Mouse (Mus musculus) adrenal gland, postnatal 36 days (tissue): ENCODE data around the gene Sarnp. TPM values are rescaled to one million over a fixed set of nuclear protein-coding genes. Genes with fewer than 3 reads are reported as not detected.
"Not testable (repeated sequence)": the region's sequence is repeated elsewhere in the genome, so short reads cannot be mapped to it uniquely, and the experiment has no call there.

Experiments used
- DNase-seq, 2 experiments: peaks; one replicate each; pipeline ENCODE4 v3.0.0; 2021; ENCODE audit warnings: mixed read lengths in 1 of 2
- total RNA-seq, 2 experiments: library from RNA; stranded (reverse); gene quantifications; 2 replicates each; pipeline ENCODE4 v1.2.3; 2021

The Sarnp gene
- total RNA-seq, 2 experiments from 2014 or later, result 50.4 to 60.8 TPM

DNA sequence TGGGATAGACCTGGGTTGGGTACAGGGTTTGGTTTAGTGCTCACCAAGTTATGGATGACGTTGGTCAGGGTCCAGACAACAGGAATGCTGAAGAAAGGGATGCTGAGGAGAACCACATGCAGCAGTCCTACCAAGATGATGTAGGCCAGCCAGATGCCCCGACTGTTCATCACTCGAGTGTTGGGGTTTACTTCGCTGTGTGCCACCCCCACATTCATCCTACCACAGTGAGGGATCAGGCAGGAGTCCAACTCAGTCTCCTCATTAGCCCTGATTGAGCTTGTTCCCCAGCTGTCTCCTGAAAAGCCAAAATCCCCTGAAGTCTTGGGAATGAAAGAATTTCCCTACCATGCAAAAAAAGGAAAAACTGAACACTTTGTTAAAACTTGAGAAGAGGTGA is 3.1 kb downstream of the Sarnp start:
- DNase-seq, result no peak

DNA sequence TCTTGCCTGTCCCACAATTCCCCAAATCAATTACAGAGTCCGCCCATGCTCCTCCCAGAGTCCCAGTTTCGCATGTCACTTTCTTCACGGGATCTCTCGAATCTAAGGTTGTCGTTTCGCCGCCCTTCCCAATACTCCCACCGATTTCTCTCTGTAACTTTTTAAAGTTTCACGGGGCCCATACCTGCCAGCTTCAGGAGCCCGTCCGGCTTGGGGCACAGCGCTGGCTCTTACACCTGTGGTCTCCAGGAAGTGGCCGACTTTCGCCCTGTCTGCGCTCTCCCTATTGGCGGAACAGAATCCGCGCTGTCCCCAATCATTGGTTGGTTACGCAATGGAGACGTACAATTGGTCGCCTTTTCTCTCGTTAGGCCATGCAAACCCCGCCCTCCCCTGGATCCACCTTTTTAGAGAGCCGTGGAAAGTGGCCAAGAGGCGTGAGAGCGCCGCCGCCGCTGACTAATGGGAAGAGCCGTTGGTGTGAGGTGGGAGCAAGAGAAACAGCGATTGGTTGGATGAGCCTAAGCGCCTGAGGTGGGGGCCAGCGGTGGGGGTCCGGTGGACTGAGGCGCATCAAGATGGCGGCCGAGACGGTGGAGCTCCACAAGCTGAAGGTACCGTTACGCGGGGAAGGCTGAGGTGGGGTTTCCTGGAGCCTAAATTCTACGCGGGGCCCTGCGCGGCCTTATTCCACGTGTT is 4.4 kb downstream of the Sarnp start, which contains the start of gene Ormdl2:
TSS of gene Ormdl2 (minus strand) at position 288 of the 699 bp plus-strand sequence.
- DNase-seq, result peak; percentile 98

DNA sequence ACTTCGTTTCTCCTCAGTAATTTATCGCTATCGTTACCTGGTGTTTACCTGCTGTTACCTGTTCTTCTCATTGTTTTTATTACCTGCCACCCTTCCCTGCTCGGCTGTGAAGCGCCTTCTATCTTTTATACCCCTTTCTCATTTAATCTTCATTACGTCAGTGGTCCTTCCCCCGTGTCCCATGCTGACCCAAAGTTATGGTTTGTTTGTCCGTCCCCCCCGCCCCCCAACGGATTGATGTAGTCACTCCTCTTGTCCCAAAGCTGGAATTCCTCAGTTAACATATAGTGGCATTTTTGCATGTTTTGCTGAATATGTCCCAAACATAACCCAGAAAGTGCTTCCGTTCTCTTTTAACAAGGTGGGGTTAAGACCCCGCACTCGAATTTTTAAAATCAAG is 5.0 kb downstream of the Sarnp start:
- no peak for DNase-seq

DNA sequence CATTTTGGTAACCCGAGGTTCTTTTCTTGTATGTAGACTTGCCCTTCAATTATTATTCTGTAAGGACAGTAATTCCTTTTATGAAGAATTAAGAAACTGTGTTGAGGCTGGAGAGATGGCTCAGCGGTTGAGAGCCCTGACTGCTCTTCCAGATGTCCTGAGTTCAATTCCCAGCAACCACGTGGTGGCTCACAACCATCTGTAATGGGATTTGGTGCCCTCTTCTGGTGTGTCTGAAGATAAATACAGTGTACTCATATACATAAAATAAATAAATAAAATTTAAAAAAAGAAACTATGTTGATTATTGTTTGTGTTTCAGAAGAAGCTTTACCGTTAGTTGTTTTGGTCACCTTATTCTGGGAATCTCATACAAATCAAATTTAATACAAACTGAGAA is 6.0 kb downstream of the Sarnp start:
- not testable (repeated sequence) for DNase-seq

DNA sequence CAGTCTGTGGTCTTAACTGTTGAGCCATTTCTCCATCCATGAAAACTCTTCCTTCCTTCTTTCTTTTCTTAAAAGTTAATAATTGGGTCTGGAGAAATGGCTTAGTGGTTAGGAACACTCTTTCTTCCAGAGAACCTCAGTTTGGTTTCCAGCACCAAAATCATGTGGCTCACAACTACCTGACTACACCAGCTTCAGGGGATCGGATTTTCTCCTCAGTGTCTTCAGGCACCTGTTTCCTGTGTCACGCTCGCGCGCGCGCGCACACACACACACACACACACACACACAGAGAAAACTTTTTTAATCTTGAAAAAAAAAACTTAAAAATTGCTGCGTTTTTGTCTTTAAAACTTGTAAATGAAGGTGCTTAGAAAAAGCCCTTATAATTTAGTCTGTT is 6.7 kb downstream of the Sarnp start:
- DNase-seq, result no peak

DNA sequence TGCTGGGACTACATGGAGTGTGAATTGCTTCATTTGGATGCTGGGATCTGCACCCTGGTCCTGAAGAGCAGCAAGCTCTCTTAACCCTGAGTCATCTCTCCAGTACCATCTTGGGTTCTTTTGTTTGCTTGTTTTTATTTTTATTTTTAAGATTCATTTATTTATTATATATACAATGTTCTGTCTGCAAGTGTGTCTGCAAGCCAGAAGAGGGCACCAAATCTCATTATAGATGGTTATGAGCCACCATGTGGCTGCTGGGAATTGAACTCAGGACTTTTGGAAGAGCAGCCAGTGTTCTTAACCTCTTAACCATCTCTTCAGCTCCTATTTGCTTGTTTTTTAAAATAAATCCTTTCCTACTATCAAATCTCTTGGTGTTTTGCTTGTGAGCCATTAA is 20.3 kb downstream of the Sarnp start:
- no peak for DNase-seq

DNA sequence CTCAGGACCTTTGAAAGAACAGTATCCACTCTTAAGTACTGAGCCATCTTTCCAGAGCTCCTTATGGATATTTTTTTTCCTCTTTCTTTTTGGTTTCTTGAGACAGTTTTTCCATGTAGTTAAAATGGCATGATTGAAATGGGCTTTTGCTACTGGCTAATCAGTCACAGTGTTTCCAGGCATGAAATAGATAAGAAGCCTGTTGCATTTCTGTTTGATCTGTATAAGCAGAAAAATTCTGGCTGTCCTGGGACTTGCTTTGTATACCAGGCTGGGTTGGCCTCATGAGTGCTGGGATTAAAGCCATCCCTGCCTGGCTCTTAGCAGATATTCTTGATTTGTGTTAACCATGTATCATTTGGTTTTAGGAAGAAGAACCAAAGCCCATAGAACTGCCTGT is 22.3 kb downstream of the Sarnp start:
- DNase-seq, result no peak

DNA sequence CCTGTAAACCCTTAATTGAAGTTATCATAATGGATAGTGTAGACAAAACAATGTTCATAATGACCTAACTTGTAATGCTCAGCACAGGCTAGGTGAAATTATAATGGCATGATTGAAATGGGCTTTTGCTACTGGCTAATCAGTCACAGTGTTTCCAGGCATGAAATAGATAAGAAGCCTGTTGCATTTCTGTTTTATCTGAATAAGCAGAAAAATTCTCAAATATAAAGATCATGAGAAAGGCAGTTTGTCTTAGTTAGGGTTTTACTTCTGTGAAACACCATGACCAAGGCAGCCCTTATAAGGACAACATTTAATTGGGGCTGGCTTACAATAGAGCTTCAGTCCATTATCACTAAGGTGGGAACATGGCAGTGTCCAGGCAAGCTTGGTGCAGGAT is 23.5 kb downstream of the Sarnp start:
- no peak for DNase-seq

DNA sequence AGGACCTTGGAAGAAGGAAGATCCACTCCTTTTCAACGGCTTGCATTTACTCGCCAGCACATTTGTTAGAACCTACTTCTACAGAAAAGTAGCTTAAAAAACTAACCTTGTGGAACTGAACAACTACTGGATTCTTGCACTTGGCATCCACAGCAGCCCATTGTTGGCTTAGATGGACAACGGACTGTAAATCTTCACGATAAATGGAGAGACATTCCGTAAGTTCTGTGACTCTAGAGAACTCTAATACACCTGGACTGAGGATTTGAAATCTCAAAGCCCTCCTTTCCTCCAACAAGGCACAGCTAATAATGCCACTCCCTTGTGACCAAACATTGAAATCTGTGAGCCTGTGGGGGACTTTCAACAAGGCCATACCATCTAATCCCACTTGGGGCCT is 26.1 kb downstream of the Sarnp start:
- DNase-seq, result no peak

DNA sequence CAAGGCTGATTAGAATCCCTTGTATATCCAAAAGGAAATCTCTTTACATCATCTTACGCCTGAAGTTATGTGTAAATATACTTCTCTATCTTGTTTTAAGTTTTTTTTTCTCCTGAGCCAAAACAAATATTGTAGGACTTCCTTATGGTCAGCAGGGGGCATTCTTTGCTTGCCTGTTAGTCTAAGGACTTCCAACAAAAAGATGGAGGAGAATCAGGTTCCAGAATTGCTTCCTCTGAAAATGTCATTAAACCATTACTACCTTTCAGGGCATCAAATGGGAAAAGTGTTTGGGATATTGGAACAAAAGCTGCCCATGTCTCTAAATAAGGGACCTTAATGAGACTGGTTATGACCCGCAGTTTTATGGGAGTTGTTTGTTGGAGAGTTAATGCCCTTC is 28.4 kb downstream of the Sarnp start:
- DNase-seq, result no peak

DNA sequence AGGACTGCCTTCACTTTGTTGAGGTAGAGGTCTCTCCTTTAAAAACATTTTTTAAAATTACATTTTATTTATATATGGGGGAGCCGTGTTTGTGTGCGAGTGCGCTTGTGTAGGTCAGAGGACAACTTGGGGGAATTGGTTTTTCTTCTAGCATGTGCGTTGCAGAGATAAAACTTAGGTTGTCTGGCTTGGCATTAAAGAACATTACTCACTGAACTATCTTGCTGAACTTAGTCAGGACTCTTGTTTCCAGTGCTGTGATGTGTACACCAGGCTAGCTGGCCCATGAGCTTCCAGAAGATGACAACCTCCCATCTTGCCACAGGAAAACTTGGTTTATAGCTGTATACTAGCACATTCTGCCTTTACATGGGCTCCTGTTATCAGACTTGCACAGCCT is 29.5 kb downstream of the Sarnp start:
- DNase-seq, result no peak

DNA sequence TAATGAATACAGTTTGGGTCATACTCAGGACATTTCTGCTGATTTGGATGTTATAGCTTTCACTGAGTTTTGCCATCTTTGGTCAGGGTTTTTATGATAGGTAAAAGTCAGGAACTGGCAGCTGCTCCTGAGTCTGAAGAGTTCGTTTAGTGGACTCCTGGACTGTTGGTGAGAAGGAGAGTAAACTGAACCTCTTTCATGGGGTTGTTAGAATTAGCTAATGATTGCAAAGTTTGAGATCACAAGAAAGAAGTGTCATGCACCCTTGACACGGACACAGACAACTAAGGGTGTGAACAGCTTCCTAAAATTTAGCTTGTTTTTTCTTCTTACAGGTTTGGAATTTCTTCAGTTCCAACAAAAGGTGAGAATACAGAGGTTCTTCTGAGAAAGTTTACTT is 31.3 kb downstream of the Sarnp start:
- no peak for DNase-seq

DNA sequence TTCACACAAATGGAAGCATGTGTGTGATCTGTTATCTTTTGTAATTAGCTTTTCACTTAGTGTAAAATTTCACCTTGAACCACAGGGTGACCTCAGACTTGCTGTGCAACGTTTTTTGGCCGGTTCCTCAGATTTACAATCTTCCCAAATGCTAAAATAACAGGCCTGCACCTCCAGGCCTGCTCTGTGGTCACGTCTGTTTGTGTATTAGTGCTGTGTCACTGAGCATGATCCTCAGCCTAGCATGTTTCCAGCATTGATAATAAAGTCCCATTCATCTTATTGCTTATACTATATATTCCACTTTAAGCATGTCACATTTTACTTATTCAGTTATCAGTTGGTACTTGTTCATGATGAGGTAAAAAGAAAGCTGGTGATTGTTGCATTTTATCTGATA is 33.2 kb downstream of the Sarnp start:
- no peak for DNase-seq

DNA sequence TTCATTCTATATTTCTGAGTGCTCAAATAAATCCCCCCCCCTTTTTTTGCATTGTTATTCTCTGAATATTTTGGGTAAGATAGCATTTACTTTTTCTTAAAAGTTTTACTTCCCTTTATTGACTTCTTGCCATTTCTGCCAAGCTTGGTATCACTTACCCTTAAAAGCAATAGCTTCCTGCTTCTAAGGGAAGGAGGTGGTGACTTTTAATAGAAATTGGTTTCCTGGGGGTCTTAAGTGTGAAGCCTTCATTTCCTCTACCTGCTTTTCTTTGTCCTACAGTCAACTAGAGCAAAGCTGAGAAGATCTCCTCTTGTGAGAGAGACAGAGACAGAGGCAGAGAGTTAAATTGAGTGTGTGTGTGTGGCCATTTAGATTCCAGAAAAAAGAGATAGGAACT is 44.0 kb downstream of the Sarnp start:
- no peak for DNase-seq

DNA sequence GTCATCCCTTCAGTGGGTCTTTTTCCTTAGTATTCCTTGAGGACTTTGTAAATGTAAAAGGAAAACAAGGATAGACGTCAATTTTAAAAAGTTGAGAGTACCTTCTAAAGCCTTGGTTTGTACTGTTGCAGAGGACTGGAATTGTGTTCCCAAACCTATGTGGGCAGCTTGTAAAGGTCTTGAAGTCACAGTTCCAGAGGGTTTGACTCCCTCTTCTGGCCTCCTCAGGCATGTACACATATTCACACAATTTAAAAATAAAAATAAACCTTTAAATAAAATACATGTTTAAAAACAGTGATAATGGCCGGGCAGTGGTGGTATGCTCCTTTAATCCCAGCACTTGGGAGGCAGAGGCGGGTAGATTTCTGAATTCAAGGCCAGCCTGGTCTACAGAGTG is 48.9 kb downstream of the Sarnp start:
- DNase-seq, result no peak

DNA sequence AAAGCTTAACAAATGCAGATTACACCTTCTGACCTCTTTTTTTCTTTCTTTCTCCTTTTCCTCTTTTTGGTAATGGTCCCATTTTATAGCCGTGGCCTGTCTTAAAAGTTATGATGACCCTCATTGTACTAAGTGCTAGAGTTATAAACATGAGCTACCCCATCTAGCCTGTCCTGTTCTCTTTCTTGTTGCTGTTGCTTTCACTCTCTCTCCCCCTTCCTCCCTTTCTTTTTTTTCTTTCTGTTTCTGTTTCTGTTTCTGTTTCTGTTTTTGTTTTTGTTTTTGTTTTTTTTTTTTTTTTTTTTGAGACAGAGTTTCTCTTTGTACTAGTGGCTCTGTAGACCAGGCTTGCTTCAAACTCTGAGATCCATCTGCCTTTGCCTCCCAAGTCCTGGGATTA is 49.4 kb downstream of the Sarnp start:
- no peak for DNase-seq

DNA sequence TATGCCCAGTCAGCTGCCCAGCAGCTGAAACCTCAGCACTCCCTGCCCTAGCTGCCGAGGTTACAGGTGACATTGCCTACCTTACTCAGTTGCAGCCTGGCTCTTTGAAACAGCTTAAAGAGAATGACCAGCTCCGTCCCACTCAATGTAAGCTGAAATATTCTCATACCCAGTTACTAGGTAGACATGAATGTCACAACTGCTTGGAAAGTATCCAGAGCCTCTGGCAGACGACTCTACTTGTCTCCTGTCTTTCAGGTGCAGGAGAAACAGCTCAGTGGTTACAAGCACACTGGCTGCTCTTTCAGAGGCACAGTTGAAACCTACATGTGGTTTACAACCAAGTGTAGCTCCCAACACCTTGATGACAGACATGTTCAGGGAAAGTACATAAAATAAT is 53.2 kb downstream of the Sarnp start:
- DNase-seq, result no peak

DNA sequence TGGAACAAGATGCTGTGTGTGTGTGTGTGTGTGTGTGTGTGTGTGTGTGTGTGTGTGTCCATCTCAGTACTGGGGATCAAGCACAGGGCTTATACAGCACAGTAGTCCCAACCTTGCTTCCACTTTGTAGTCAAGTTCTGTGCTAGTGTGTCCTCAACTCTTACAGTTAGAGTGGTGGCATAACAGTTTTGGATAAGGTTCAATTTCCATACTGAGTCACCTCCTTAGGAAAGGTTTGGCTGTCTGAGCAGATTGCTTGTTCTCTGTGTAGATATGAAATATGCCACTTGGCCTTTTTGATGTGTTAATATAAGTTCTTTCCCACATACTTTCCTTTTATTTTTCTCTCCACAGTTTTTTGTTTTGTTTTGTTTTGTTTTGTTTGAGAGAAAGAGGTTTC is 61.2 kb downstream of the Sarnp start:
- DNase-seq, result no peak

DNA sequence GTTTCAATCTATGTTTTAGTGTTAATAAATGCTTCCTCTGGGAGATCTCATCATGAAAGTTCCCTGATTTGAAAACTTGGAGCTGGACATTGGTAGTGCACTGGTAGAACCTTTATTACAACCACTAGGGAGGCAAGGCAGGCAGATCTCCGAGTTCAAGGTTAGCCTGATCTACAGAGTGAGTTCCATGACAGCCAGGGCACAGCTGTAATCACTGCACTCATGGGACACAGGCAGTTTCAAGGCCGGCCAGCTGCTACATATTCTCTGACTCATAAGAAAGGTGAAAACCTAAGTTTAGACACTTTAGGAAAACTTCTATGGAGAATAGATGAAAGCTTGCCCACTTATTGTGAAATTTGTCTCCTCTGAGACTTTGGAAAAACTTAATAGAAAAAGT is 61.7 kb downstream of the Sarnp start:
- peak; percentile 59 to 69 for DNase-seq

DNA sequence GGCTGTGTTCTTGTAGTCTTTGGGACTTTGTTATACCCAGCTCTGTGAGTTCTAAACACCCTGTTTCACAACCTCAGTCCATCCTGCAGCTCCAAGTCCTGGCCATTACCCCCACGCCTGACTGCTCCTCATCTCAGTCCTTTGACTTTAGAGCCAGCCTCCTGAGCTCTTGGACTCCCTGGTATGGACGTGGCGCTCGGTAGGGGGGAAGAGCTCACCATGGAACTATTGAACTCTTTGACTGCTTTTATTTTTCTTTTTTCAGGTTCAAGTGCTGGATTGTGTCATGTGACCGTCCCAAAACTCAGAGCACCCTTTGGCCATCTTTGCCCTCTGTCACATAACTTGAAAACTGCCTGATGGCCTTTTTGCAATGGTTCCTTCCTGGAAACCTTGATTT is 64.9 kb downstream of the Sarnp start:
- no peak for DNase-seq

DNA sequence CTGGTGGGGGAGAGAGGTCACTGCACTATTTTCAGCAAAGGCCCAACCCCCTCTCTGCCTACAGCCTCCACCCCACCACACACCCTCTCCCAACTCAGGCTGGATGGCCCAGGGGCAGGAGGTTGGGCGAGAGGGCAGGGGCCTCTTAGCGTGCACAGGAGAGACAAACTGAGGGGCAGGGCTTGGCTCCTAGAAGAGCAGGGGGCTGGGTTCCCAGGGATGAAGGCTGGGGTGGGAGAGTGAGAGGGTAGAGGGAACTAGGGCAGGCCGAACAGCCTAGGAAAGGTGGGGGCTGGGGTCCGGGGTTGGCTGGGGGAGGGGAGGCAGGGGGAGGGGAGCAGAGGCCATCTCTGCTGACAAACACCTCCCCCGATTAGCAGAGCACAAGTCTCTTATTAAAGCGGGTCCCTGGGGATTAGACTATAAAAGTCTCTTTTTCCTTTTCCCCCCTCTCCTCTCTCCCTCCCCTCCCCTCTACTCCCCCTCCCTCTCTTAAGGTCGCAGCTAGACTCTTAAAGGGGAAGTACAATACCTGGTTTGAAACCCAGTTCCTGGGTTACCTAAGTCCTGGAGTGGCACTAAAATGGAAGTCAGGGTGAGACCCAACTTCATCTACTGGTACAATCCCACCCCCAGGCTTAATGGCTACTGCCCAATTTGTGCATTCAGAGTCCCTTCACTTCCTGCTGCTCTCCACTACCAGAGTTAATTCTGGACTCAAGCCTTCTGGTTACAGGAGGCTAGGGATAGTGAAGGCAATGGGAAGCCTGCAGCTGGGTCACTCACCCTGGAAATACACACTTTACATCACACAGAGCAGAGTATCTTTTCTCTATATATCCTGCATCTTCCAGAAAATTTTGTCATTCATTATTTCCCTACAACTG is 72.1 kb downstream of the Sarnp start:
- DNase-seq, result no peak

DNA sequence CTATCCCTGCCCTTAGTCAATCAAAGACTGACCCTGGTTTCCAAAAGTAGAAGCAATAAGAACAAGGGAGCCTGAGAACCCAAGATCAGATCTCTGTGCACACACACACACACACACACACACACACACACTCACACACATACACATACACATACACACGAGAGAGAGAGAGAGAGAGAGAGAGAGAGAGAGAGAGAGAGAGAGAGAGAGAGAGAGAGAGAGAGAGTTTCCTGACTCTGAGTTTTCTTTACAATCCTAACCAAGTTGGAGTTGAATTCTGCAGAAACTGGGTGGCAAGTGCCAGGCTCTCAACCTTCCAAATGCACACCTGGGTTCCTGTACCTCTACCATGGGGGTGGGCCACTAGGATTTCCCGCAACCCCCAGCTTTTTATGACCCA is 72.7 kb downstream of the Sarnp start:
- no peak for DNase-seq

DNA sequence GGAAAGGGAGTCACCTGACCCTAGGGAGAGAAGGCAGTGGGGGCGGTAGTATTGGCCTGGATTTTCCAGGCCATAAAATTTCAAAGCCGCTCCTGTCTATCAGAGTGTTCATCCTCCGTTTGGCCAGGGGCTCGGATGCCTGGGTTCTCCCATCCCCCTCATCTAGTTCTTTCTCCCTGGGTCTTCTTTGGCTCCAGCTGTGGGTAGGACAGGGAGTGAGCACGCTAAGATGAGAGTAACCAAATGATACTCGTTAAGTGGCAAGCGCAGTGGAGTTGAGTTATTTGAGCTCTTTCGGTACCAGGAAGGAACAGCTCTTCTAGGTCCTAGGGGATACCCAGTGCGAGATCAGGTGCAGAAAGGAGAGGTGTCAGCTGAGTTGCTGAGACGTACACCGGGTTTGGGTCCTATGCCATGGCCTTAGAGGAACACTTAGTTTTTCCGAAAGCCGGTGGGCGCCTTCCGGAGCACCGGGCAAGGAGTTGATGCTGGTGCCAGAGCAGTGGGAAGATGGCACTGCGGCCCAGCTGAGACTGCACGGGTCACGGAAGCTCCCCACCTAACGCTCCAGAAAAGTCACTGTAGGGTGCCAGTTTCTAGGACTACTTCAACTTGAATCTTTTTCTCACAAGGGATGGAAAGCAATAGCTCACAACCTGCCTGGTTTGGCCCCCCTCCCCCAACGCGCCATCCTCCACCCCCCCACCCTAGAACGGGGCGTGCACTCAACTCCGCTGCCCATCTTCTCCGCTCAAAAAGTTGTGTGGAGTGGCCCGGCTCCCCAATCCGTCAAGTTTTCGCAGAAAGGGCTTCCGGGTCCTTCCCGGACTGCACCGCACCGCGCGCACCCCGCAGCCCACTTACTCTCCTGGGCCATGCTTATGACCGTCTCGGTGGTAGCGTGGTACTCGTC is 73.5 kb downstream of the Sarnp start:
- peak; percentile 12 to 35 for DNase-seq
